Mouse (Mus musculus): ENCODE measurements around the gene Adamts17. TPM values are rescaled to one million over a fixed set of nuclear protein-coding genes. Genes with fewer than 3 reads are reported as not detected.

The Adamts17 gene
- total and polyA plus RNA-seq, 3 experiments: not detected

DNA sequence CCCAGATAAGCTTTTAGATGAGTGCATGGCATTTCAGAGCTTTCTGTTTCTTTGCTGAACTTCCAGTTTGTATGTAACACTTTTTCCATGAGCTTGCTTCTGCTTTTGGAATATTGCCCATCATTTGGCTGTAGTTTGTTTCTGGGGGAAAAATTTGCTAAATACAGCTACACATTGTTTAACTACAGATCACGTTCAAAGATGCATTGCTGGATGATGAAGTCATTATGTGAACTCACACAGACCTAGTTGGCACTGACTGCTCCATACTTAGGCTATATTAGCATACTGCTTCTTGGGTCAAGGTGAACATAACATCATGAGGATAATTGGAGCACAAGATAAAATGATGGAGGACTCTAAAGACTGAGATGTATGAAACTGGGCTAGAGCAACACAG lies 42.6 kb upstream of the Adamts17 start:
- Histone ChIP-seq H3K4me1 (ENCODE audit: control insufficient read depth in 1 of 2, insufficient read depth in 2 of 2) (no peaks in the 10 kb centered on the region), H3K4me3 (replicated peaks in 1 of 3; ENCODE audit: low read depth in 2 of 3, low read length in 2 of 3, poor library complexity in 1 of 3) (no peak overlapping the region), H3K4me2 (ENCODE audit: insufficient read depth, low read depth, poor library complexity, severe bottlenecking) (no peak overlapping the region), H3K27me3 (replicated peaks) (peaks cover 3% of the 10 kb centered on the region), H3K27ac (ENCODE audit: insufficient read depth, low read depth) (no peak overlapping the region), H3K36me3 (replicated peaks in 1 of 2; ENCODE audit: control insufficient read depth in 1 of 2, insufficient read depth in 1 of 2, low read length in 1 of 2) (no peaks in the 10 kb centered on the region), H3K79me2 (replicated peaks; ENCODE audit: control insufficient read depth, extremely low read depth, insufficient read depth, poor library complexity, severe bottlenecking) (no peaks in the 10 kb centered on the region), H3K9me3 (replicated peaks; ENCODE audit: low read length) (no peaks in the 10 kb centered on the region), H3K9ac (ENCODE audit: insufficient read depth, low read depth) (no peak overlapping the region)
- DNase-seq (ENCODE audit: extremely low read depth): no peak
- dilution Hi-C loops (cut with MboI; ENCODE audit: extremely low pct_ligation_motif_present, extremely low pct_unique_long_range_greater_than_20kb, low sequenced_read_pairs) (no loop called here), in situ Hi-C loops (cut with MboI; ENCODE audit: low pct_ligation_motif_present, low pct_unique_long_range_greater_than_20kb, low sequenced_read_pairs) (no loop called here)
- TF ChIP-seq JUND (conservative IDR thresholded peaks at IDR 0.05; ENCODE audit: low read depth, low read length) (no peak), RCOR1 (conservative IDR thresholded peaks at IDR 0.05; ENCODE audit: low read depth, low read length) (no peak), IRF4 (IDR thresholded peaks at IDR 0.05; ENCODE audit: low read depth, low read length) (no peak)

DNA sequence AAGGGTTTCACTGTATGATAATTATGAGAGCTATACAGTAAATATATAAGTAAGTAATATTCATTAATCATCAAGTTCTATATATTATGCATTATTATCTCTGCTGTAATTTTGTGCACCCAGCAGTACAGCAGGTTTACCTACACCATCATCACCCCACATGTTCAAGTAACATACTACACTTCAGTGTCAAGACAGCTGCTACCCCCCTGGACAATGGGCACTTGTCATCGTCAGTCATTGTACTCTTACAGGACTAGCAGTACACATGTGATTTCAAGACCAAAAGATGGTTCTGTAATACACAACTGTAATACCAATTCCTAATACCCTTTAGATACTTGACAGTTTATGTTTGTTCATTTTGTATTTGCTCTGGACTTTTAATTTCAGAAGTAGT lies 42.2 kb upstream of the Adamts17 start:
- TF ChIP-seq SIN3A (IDR thresholded peaks at IDR 0.05; ENCODE audit: low read length) (no peak), ZMIZ1 (IDR thresholded peaks at IDR 0.05; ENCODE audit: low read depth, low read length) (no peak), ETS1 (conservative IDR thresholded peaks at IDR 0.05; ENCODE audit: low read depth, low read length) (no peak), NELFE (IDR thresholded peaks at IDR 0.05; ENCODE audit: low read depth, low read length) (no peak), MXI1 (IDR thresholded peaks at IDR 0.05; ENCODE audit: low read depth, low read length) (no peak), POLR2AphosphoS2 (IDR thresholded peaks at IDR 0.05; ENCODE audit: low read depth, low read length) (no peak), CTCF (conservative IDR thresholded peaks at IDR 0.05 in 1 of 2, IDR thresholded peaks at IDR 0.05 in 1 of 2; ENCODE audit: low read depth in 2 of 2, low read length in 2 of 2) (no peak)
- Histone ChIP-seq H3K27ac (ENCODE audit: insufficient read depth, low read depth) (no peak overlapping the region), H3K79me2 (replicated peaks; ENCODE audit: control insufficient read depth, extremely low read depth, insufficient read depth, poor library complexity, severe bottlenecking) (no peaks in the 10 kb centered on the region), H3K4me1 (ENCODE audit: control insufficient read depth in 1 of 2, insufficient read depth in 2 of 2) (no peaks in the 10 kb centered on the region), H3K9ac (ENCODE audit: insufficient read depth, low read depth) (no peak overlapping the region), H3K9me3 (replicated peaks; ENCODE audit: low read length) (no peaks in the 10 kb centered on the region), H3K4me2 (ENCODE audit: insufficient read depth, low read depth, poor library complexity, severe bottlenecking) (no peak overlapping the region), H3K4me3 (replicated peaks in 1 of 3; ENCODE audit: low read depth in 2 of 3, low read length in 2 of 3, poor library complexity in 1 of 3) (no peak overlapping the region), H3K36me3 (replicated peaks in 1 of 2; ENCODE audit: control insufficient read depth in 1 of 2, insufficient read depth in 1 of 2, low read length in 1 of 2) (no peaks in the 10 kb centered on the region), H3K27me3 (replicated peaks) (peaks cover 4% of the 10 kb centered on the region)
- dilution Hi-C loops (cut with MboI; ENCODE audit: extremely low pct_ligation_motif_present, extremely low pct_unique_long_range_greater_than_20kb, low sequenced_read_pairs): no loop called here
- in situ Hi-C loops (cut with MboI; ENCODE audit: low pct_ligation_motif_present, low pct_unique_long_range_greater_than_20kb, low sequenced_read_pairs): no loop called here
- DNase-seq (ENCODE audit: extremely low read depth): no peak

DNA sequence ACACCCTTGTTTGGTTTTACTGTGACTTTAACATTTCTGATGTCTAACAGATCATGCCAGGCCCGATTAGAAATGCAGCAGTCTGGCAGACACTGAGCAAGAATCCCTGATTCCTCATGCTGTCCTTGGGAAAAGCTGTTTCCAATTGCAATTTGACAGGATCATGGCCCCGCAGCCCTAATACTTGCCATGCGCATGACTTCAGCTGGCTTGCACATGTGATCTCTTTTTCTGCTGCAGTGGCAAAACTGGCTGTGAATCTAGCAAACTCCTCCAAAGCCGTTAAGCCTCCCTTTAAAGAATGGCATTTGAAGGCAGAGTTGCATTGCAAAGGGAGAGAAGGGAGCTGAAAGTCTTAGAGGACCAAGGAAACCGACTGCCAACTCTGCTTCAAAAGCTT lies 40.7 kb upstream of the Adamts17 start:
- no peaks in the 10 kb centered on the region for H3K79me2 ChIP-seq (replicated peaks; ENCODE audit: control insufficient read depth, extremely low read depth, insufficient read depth, poor library complexity, severe bottlenecking)
- in situ Hi-C loops (cut with MboI; ENCODE audit: low pct_ligation_motif_present, low pct_unique_long_range_greater_than_20kb, low sequenced_read_pairs) (no loop called here), dilution Hi-C loops (cut with MboI; ENCODE audit: extremely low pct_ligation_motif_present, extremely low pct_unique_long_range_greater_than_20kb, low sequenced_read_pairs) (no loop called here)

More for the DNA sequence above, 40.7 kb upstream of the Adamts17 start:
- no peak overlapping the region for H3K4me3 ChIP-seq (replicated peaks in 1 of 3; ENCODE audit: low read depth in 2 of 3, low read length in 2 of 3, poor library complexity in 1 of 3)
- H3K4me1 ChIP-seq (ENCODE audit: control insufficient read depth in 1 of 2, insufficient read depth in 2 of 2): no peaks in the 10 kb centered on the region
- no peaks in the 10 kb centered on the region for H3K36me3 ChIP-seq (replicated peaks in 1 of 2; ENCODE audit: control insufficient read depth in 1 of 2, insufficient read depth in 1 of 2, low read length in 1 of 2)
- no peak for DNase-seq (ENCODE audit: extremely low read depth)
- H3K27ac ChIP-seq (ENCODE audit: insufficient read depth, low read depth): no peak overlapping the region
- H3K9ac ChIP-seq (ENCODE audit: insufficient read depth, low read depth): no peak overlapping the region
- H3K27me3 ChIP-seq (replicated peaks): peaks cover 10% of the 10 kb centered on the region
- no peak for TF ChIP-seq KAT2A (IDR thresholded peaks at IDR 0.05; ENCODE audit: insufficient replicate concordance, low read length)
- TF ChIP-seq IRF4 (IDR thresholded peaks at IDR 0.05; ENCODE audit: low read depth, low read length): no peak
- no peak for TF ChIP-seq TCF12 (IDR thresholded peaks at IDR 0.05; ENCODE audit: low read depth, low read length)
- TF ChIP-seq RCOR1 (conservative IDR thresholded peaks at IDR 0.05; ENCODE audit: low read depth, low read length): no peak
- no peak for TF ChIP-seq HCFC1 (IDR thresholded peaks at IDR 0.05; ENCODE audit: low read depth, low read length)
- TF ChIP-seq CTCF (conservative IDR thresholded peaks at IDR 0.05 in 1 of 2, IDR thresholded peaks at IDR 0.05 in 1 of 2; ENCODE audit: low read depth in 2 of 2, low read length in 2 of 2): no peak
- no peak for TF ChIP-seq CHD1 (IDR thresholded peaks at IDR 0.05; ENCODE audit: low read depth, low read length)
- TF ChIP-seq TBP (conservative IDR thresholded peaks at IDR 0.05; ENCODE audit: low read depth, low read length): no peak
- no peak for TF ChIP-seq MAZ (IDR thresholded peaks at IDR 0.05; ENCODE audit: low read depth, low read length)
- no peak for TF ChIP-seq USF2 (conservative IDR thresholded peaks at IDR 0.05; ENCODE audit: low read depth, low read length)
- TF ChIP-seq PAX5 (IDR thresholded peaks at IDR 0.05; ENCODE audit: low read length): no peak
- no peak for TF ChIP-seq NELFE (IDR thresholded peaks at IDR 0.05; ENCODE audit: low read depth, low read length)
- TF ChIP-seq ZC3H11A (IDR thresholded peaks at IDR 0.05; ENCODE audit: low read depth, low read length): no peak
- TF ChIP-seq POLR2A (IDR thresholded peaks at IDR 0.05; ENCODE audit: low read depth, low read length): no peak
- TF ChIP-seq MYC (IDR thresholded peaks at IDR 0.05; ENCODE audit: low read depth, low read length): no peak
- TF ChIP-seq GABPA (IDR thresholded peaks at IDR 0.05; ENCODE audit: insufficient replicate concordance, low read depth, low read length): no peak
- TF ChIP-seq ZKSCAN1 (IDR thresholded peaks at IDR 0.05; ENCODE audit: borderline replicate concordance, low read depth, low read length): no peak
- TF ChIP-seq ELF1 (IDR thresholded peaks at IDR 0.05; ENCODE audit: low read depth, low read length): no peak
- TF ChIP-seq JUN (IDR thresholded peaks at IDR 0.05; ENCODE audit: insufficient read depth, low read depth, low read length): no peak
- H3K9me3 ChIP-seq (replicated peaks; ENCODE audit: low read length): no peaks in the 10 kb centered on the region
- H3K4me2 ChIP-seq (ENCODE audit: insufficient read depth, low read depth, poor library complexity, severe bottlenecking): no peak overlapping the region
